8 mouse cellular contexts compared by ENCODE assay signal in the genomic region with DNA sequence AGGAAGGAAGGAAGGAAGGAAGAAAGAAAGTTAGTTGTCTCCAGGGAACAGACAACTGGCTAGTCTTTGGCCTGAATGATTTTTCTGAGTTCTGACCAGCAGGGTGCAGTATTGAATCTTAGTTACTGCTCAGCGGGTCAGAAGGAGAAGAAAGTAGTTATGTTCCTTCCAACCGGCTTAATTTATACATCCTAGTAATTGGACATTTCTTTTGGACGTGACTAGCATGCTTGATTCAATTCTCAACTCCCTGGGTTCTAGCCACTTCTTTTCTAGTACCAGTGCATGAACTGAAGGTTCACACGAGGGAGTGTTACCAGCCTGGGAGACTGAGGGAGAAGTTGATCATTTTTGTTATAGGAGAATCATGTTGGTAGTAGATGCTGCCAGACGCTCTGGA.
A peak's percentile ranks its signal among the peaks of the same experiment; 100 is the strongest.
DNase-seq lines count a peak whose midpoint lies in the region; ATAC-seq lines count a peak whose summit lies in the region.

No protein-coding gene starts in this region.

- ATAC-seq in erythroblast, adult 5-6 weeks (replicated peaks; ENCODE audit: low FRiP score, poor library complexity, severe bottlenecking), result no peak

- peak; percentile 53 for DNase-seq in heart, adult 8-10 months (ENCODE audit: low spot score)
- no peak for DNase-seq in heart, adult 9 months (ENCODE audit: low spot score in 2 of 2)
- peak; percentile 75 for DNase-seq in 3T3-L1 (ENCODE audit: low read depth, low spot score)
- DNase-seq in adrenal gland, postnatal 25 days, result peak; percentile 3
- peak; percentile 8 to 87 for DNase-seq in frontal cortex, adult 2 months (ENCODE audit: extremely low spot score in 1 of 2, low spot score in 1 of 2)
- peak; percentile 61 to 73 for DNase-seq in layer of hippocampus, postnatal 10 days (ENCODE audit: low spot score in 2 of 2)
- DNase-seq in retina, postnatal 1 day, result peak; percentile 77

Comparison
In these comparisons a context has a peak if more than half of its experiments do, and no peak if none do; other contexts are left out.
1. DNase-seq: peak in heart, adult 8-10 months (single experiment), 3T3-L1 (single experiment), adrenal gland, postnatal 25 days (single experiment), frontal cortex, adult 2 months (2 of 2), layer of hippocampus, postnatal 10 days (2 of 2) and retina, postnatal 1 day (single experiment); none in heart, adult 9 months (0 of 2).